Mouse (Mus musculus) spleen, adult 12 weeks (tissue): ENCODE data around the gene Slc41a2.

Experiments
- DNase-seq: peaks from one replicate; pipeline ENCODE4 v3.0.0; 2022; ENCODE audit warnings: low spot score

Gene Slc41a2

GRCm38 (mm10) chr10:83220217-83220616 is 117.5 kb downstream of the Slc41a2 start:
- DNase-seq = no peak

DNA sequence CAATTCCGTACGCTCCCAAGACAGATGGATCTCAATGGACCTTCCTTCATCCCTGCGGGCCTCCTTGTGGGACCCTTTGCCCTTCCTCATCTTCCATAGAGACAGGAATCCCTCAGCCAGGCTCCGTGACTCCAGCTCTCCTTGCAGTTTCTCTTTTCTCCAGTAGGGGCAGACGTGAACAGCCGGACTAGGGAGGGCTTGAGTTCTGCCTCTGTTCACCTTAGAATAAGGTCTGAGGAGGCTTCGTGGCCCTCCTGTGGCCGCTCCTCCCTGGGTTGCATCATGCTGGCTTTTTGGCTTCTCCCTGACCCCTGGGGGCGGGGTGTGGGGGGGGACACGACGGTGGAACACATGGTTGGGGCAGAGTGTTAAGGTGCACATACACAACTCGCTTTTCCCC is 118.0 kb downstream of the Slc41a2 start:
- peak; percentile 9 for DNase-seq

DNA sequence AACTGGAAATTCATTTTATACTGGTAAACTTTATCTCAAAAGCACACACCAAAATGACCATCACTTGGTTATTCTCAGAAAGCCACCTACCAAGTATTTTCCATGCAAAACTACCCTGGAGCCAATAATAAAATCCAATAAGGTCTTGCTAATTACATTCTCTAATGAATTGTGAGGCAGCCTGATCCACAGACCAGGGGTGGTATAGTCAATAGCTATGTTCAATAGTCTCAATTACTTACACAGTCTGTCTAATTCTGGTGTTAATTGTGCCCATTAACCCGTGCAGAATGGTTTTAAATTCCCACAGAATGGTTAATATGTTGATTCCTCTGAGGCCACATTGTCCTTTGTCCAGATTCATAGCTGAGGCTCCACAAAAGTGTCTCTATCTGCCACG is 118.9 kb downstream of the Slc41a2 start:
- no peak for DNase-seq

- DNase-seq = no peak
Measured at GRCm38 (mm10) chr10:83217256-83217655, 120.4 kb downstream of the Slc41a2 start.

DNA sequence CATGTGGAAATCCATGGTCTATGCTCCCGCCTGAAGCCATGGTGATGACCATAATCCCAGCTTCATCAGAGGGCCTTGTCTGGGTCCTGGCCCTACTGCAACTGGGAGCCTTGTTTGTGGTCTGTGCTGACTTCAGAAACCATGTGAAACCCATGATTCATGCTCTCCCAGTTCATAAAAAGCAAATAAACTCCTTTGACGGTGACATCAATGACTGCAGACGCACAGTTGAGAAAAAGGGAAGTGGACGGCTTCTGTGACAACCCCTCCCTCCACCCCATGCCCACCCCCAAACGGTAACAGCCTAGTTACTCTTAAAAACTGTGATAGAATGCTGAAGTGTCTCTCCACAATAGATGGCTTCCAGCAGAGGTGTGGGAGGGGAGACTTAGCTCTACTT is 122.1 kb downstream of the Slc41a2 start:
- DNase-seq = no peak

GRCm38 (mm10) chr10:83212618-83213017 is 125.1 kb downstream of the Slc41a2 start:
- DNase-seq = no peak

DNA sequence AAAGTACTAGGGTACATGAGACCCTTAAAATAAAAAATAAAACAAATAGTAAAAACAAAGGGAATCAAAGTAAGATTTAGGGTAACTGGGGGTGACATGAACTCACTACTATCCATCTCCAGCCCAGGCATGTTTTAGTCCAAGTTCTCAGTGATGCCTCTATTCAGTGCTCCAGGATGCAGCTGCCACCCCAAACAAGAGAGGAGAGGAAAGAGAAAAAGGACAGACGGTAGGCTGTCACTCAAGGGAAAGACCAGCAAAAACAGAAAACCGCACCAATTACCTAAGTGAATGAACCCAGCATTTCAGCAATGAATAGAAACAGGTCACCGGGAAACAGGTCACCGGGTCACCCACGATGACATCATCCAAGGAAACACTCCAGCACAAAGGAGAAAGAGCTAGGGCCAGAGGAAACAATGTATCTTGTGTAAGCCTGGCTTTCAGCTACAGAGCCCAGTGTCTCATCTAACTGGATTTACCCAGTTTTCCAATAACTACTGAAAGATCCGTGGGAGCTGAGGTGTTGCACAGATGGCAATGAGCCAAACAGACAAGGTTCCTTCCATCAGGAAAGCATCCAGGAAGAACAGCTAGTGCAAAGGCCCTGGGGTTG is 126.6 kb downstream of the Slc41a2 start:
- DNase-seq = no peak

- DNase-seq = no peak
Measured at GRCm38 (mm10) chr10:83210122-83210521, 127.6 kb downstream of the Slc41a2 start.

DNA sequence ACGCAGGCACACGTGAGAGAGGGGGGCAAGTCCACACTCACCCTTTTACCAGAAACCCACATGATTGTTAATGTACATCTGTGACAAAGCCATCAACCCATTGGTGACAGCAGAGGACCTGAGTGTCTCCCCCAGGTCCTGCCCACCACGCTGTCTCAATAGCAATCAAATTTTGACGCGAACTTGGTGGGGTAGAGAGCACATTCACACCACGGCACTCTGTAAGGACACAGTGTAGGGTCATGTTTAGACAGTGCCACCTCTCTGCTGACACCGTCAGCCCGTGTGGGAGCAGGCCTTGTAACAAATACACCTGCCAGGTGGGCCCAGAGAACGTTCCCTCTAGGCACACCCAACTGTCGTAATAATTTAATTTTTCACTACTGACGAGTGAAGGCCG is 128.3 kb downstream of the Slc41a2 start:
- no peak for DNase-seq

DNA sequence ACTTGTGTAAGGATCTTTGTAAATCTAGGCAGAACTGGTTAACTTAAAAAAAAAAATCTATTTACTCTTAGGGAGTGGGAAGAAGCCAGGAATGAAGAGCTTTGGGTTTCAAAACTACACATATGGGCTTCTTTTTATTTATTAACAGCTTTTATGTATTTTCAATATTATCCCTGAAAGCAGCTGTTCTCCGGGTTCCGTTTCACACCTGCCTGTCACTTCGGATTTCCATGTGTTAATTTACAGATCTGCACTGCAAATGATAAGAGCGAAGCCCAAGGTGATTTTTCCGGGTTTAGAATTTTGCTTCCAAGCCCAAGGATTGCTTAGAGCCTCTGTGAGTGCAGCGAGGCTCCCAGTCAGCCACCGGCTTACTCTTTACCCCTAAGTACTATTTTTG is 129.2 kb downstream of the Slc41a2 start:
- DNase-seq = no peak

DNA sequence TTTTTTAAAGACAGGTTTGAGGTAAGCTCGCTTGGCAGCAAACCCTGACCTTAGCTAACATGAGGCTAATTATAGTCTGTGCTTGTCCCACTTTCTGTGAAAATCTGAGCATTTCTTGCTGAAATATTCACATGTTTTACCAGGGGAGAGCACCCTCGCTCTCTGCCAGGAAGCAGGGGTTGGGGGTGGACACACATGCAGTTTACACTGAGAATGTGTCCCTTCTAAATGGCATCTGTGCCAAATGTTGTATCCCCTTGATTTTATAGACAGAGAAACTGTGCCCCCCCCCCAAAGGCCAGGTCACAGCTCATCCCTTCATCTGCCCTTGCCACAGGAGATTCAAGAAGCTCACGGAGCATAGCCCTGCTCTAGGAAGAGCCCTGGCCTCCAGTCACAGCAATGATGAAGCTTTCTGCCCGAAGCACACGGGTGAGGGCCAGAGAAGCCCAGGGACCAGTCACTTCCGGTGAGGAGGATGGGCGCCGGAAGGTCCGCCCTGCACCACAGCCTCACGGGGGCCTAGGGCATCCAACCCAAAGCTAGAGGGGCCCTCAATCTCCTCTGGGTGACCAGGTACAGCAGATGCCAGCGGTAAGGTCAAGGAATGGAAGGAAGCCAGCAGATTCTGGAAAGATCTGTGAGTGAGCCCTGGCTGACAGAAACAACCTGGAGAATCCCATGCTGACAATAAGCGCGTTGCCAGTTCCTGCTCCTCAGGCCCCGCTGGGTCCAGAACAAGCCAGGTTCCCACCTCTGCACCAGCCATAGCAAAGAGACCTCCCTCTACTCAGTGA is 134.6 kb downstream of the Slc41a2 start:
- DNase-seq = no peak

- no peak for DNase-seq
Measured at GRCm38 (mm10) chr10:83201525-83201924, 136.2 kb downstream of the Slc41a2 start.

- DNase-seq = no peak
Measured at GRCm38 (mm10) chr10:83199290-83199689, 138.4 kb downstream of the Slc41a2 start.

DNA sequence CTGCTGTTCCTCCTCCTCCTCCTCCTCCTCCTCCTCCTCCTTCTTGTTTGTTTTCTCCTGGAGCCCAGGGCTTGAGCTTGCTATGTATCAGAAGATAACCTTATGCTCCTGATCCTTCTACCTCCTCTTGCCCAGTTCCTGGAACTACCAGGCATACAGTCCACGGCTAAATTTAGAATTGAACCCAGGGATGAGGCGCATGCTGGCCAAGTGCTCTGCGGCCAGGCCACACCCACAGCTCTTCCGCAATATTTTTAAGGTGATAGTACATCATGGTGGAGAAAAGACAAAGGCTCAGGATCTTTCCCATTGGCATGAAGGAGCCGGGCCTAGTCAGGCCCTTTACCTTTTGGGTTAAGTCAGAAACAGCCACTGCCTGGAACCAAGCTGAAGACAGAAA is 139.0 kb downstream of the Slc41a2 start:
- no peak for DNase-seq

GRCm38 (mm10) chr10:83197690-83198336 is 139.9 kb downstream of the Slc41a2 start:
- peak; percentile 57 for DNase-seq

GRCm38 (mm10) chr10:83191982-83192381 is 145.7 kb downstream of the Slc41a2 start:
- no peak for DNase-seq

- no peak for DNase-seq
Measured at GRCm38 (mm10) chr10:83191476-83191875, 146.2 kb downstream of the Slc41a2 start.

DNA sequence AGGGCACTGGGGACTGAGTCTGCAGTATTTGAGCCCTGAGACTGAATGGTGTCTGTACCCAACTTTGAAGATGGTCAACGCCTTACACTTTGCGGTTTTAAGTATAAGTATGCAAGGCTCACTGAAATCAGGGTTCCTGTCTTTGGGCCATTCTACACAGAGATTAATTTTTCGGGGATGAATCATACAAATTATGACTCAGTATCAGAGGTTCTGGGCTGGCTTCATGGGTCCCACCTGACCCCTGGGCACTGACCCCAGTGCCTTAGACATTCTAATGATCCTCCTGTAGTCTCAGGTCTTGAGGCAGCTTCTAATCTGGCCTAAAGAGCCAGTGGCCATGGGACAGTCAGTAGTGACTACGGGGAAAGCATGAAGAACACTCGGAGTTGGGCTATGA is 148.6 kb downstream of the Slc41a2 start:
- DNase-seq = no peak

- no peak for DNase-seq
Measured at GRCm38 (mm10) chr10:83186984-83187383, 150.7 kb downstream of the Slc41a2 start.

GRCm38 (mm10) chr10:83186167-83186566 is 151.5 kb downstream of the Slc41a2 start:
- no peak for DNase-seq

DNA sequence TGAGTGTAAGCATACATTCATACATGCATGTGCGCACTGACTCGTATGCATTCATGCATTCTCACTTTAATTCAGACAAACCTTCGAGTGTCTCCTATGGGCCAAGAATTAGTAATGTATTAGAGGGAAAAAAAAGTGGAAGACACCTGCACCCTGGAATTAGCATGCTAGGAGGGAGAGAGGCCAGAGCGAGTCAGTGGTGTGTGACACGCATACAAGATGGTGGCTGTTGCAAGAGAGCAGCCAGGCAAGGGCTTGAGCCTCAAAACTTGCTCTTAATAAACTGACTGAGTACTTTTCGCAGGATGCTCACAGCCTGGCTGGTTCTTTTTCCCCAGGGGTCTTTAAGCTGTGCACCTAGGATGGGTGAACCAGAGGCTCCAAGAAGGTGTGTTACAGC is 152.6 kb downstream of the Slc41a2 start:
- no peak for DNase-seq

DNA sequence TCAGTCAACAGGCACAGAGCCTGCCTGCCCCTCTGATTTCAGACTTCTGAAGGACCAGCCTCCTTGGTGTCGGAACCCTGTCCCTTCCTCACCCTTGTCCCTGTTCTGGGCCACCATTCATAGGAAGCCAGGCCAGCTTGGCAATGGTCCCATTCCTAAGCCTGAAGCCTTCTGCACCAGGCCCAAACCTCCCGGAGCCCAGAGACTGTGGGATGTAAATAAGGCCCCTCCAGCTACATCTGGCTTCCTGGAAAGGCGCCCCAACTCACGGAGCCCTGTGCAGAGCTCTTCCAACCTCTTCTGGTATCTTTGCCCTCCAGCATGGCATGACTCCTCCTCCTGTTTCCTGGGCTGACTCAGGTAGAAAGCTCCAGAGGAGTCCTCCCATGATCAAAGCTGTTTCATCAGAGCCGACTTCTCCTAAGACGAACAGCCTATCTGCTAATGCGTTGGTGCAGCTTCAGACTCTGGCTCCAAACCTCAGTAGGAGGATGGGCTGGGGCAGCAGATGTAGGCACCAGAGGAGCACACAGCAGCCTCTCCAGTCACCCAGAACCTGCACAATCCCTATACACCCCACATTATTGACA is 153.1 kb downstream of the Slc41a2 start:
- DNase-seq = no peak
